Mouse (Mus musculus) forebrain, embryonic 15.5 days (tissue): Measurements from ENCODE around the gene Ttyh2. TPM values are rescaled to one million over a fixed set of nuclear protein-coding genes. Genes with fewer than 3 reads are reported as not detected.

Source experiments
- ATAC-seq: fragments of 200-750 bp; cut with Nextera tagmentation; replicated peaks from 2 replicates; pipeline ENCODE4 v1.8.0; 2017; ENCODE audit warnings: mild to moderate bottlenecking, moderate TSS enrichment, moderate library complexity
- H3K27ac ChIP-seq: fragments of 300-500 bp; sonication (generic); replicated peaks from 2 replicates; pipeline ENCODE4 v1.5.1; 2015; ENCODE audit warnings: mild to moderate bottlenecking, inconsistent platforms
- H3K27me3 ChIP-seq: fragments of 300-500 bp; sonication (generic); 2 replicates; pipeline ENCODE4 v1.6.1; 2015; ENCODE audit warnings: inconsistent platforms
- H3K36me3 ChIP-seq: fragments of 300-500 bp; sonication (generic); 2 replicates; pipeline ENCODE4 v1.6.1; 2015; ENCODE audit warnings: mild to moderate bottlenecking, inconsistent platforms
- H3K4me1 ChIP-seq: fragments of 300-500 bp; sonication (generic); 2 replicates; pipeline ENCODE4 v1.6.1; 2015; ENCODE audit warnings: inconsistent platforms
- H3K4me2 ChIP-seq: fragments of 300-500 bp; sonication (generic); replicated peaks from 2 replicates; pipeline ENCODE4 v1.6.1; 2015; ENCODE audit warnings: mild to moderate bottlenecking, inconsistent platforms
- H3K4me3 ChIP-seq: fragments of 300-500 bp; sonication (generic); 2 replicates; pipeline ENCODE4 v1.5.1; 2015; ENCODE audit warnings: mild to moderate bottlenecking, inconsistent platforms
- H3K9ac ChIP-seq: fragments of 300-500 bp; sonication (generic); replicated peaks from 2 replicates; pipeline ENCODE4 v1.6.1; 2015; ENCODE audit warnings: mild to moderate bottlenecking, inconsistent platforms
- H3K9me3 ChIP-seq: fragments of 300-500 bp; sonication (generic); 2 replicates; pipeline ENCODE4 v1.6.1; 2016; ENCODE audit warnings: inconsistent platforms
- WGBS: fragments of 180-500 bp; shearing (Covaris S2); methylation state at CpG from one replicate; pipeline ENCODE4 v1.1.7; 2015; ENCODE audit warnings: mixed read lengths; 5-methylcytosine and 5-hydroxymethylcytosine counted together
- polyA plus RNA-seq: library from polyadenylated mRNA; unstranded; fragments of >200 nt; fragmentation: Nextera tagmentation; extraction: Ambion mirVana; gene quantifications from 2 replicates; pipeline ENCODE4 v1.2.1, GENCODE M21; 2015

Gene Ttyh2
- 23.1 and 24.1 TPM in 2 replicates for polyA plus RNA-seq

DNA sequence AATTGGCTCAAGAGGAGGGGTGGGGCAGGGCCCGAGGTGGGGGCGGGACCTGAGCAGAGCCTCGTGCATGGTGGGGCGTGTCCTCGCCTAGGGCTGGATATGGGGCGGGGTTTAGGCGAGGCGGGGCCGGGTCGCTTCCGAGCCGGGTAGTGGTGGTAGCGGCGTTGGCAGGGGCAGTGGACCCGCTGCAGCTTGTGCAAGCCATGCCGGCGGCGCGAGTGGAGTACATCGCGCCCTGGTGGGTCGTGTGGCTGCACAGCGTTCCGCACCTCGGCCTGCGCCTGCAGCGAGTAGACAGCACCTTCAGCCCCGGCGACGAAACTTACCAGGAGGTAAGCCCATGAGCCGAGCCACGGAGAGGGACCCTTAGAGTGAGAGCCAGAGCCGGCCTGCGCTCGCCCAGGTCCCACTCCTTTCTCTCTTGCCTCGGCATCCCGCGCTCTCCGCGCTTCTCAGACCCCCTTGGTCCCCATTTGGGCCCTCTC is at the start of gene Ttyh2:
Gene Ttyh2, plus strand, starts transcription at position 91 of the 485 bp plus-strand sequence.
- Histone ChIP-seq H3K4me2 (peak within 1 kb of the TSS; percentile 82), H3K9me3 (no peaks in the 10 kb centered on the region), H3K27ac (peak within 1 kb of the TSS; percentile 32), H3K36me3 (peaks cover 34% of the 10 kb centered on the region), H3K9ac (peak within 1 kb of the TSS; percentile 59), H3K4me3 (peak within 1 kb of the TSS; percentile 58), H3K27me3 (no peaks in the 10 kb centered on the region), H3K4me1 (peaks cover 34% of the 10 kb centered on the region)
- 0% methylated on average over 40 of the region's 40 CpGs for WGBS
- ATAC-seq, result peak; percentile 71

- Histone ChIP-seq H3K4me1 (peaks cover 5% of the 10 kb centered on the region; the same call in 1 of the 2 replicates), H3K9me3 (no peaks in the 10 kb centered on the region), H3K27me3 (no peaks in the 10 kb centered on the region), H3K27ac (no peak overlapping the region), H3K4me3 (no peak overlapping the region), H3K4me2 (no peak overlapping the region), H3K9ac (no peak overlapping the region), H3K36me3 (no peaks in the 10 kb centered on the region)
- WGBS, result 32% methylated on average over 13 of the region's 13 CpGs
- ATAC-seq, result no peak
Observed at GRCm38 (mm10) chr11:114626071-114626690, 49.0 kb upstream of the Ttyh2 start.

DNA sequence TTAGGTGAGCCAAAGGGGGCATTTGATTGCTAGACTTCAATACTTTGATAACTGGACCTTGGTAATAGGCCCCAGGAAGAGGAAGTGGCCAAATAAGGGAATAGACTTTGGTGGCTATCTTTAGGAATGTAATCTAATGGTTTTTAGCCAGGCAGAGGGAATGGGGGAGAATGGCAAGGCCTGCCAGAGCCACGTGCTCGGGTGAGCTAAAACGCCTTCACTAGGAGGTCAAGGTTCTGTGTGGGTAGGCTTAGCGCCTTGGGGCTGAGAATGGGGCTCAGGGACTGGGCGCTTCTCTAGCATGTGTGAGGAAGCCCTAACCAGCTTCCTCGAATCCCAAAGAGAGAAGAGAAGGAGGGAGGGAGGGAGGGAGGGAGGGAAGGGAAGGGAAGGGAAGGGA is 48.2 kb upstream of the Ttyh2 start:
- no peaks in the 10 kb centered on the region for H3K36me3 ChIP-seq
- no peak overlapping the region for H3K27ac ChIP-seq
- peaks cover 7% of the 10 kb centered on the region; the same call in 1 of the 2 replicates for H3K4me1 ChIP-seq
- no peak overlapping the region for H3K4me2 ChIP-seq
- no peak overlapping the region for H3K4me3 ChIP-seq
- WGBS, result 81% methylated on average over 6 of the region's 6 CpGs
- no peaks in the 10 kb centered on the region for H3K9me3 ChIP-seq
- ATAC-seq, result no peak
- no peaks in the 10 kb centered on the region for H3K27me3 ChIP-seq
- H3K9ac ChIP-seq, result no peak overlapping the region

- Histone ChIP-seq H3K4me2 (no peak overlapping the region), H3K4me3 (no peak overlapping the region), H3K36me3 (no peaks in the 10 kb centered on the region), H3K27me3 (no peaks in the 10 kb centered on the region), H3K27ac (no peak overlapping the region), H3K9me3 (no peaks in the 10 kb centered on the region), H3K9ac (no peak overlapping the region), H3K4me1 (peaks cover 7% of the 10 kb centered on the region; the same call in 1 of the 2 replicates)
- WGBS, result 84% methylated on average over 12 of the region's 12 CpGs
- ATAC-seq, result no peak
Observed at GRCm38 (mm10) chr11:114628032-114628431, 47.2 kb upstream of the Ttyh2 start.

DNA sequence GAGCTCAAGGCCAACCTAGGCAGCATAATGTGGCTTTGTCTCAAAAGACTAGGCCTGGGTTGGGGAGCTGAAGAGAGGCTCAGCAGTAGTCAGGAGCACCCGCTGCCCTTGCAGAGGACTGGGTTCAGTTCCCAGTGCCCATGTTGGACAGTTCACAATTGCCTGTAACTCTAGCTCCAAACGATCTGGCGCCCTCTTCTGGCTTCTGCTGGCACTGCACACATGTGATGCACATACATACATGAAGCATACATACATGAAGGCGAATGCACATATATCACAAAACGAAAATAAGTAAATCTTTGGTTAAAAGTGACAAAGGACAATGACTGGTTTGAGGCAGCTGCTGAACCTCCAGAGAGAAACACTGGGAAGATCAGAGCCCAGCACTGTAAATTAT is 45.2 kb upstream of the Ttyh2 start:
- H3K4me2 ChIP-seq, result no peak overlapping the region
- no peak overlapping the region for H3K9ac ChIP-seq
- H3K4me1 ChIP-seq, result peaks cover 7% of the 10 kb centered on the region; the same call in 1 of the 2 replicates
- H3K27me3 ChIP-seq, result no peaks in the 10 kb centered on the region
- H3K9me3 ChIP-seq, result no peaks in the 10 kb centered on the region
- H3K4me3 ChIP-seq, result no peak overlapping the region
- H3K27ac ChIP-seq, result no peak overlapping the region
- 81% methylated on average over 5 of the region's 5 CpGs for WGBS
- H3K36me3 ChIP-seq, result no peaks in the 10 kb centered on the region
- no peak for ATAC-seq

DNA sequence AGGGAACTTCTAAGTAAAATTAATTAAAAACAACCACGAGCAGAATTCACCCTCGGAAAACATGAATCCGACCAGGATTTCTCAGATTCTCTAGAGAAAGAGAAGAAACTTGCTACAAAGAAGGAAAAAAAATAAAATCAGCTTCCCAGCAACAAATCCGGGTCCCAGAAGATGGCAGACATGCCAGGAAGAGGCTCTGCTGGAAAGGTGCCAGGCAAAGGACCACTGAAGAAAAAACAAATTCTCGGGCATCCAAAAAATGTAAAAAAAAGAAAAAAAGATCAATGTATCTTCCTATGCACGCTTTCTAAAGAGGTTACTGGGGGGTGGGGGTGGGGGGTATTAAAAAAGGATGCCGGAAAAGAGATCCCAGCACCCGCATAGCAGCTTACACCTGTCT is 43.0 kb upstream of the Ttyh2 start:
- WGBS, result 57% methylated on average over 8 of the region's 8 CpGs
- no peaks in the 10 kb centered on the region for H3K9me3 ChIP-seq
- no peak overlapping the region for H3K27ac ChIP-seq
- H3K27me3 ChIP-seq, result no peaks in the 10 kb centered on the region
- no peak overlapping the region for H3K4me2 ChIP-seq
- H3K4me3 ChIP-seq, result no peak overlapping the region
- ATAC-seq, result no peak
- H3K9ac ChIP-seq, result no peak overlapping the region
- peaks cover 12% of the 10 kb centered on the region for H3K4me1 ChIP-seq
- no peaks in the 10 kb centered on the region for H3K36me3 ChIP-seq

- 1% methylated on average over 6 of the region's 6 CpGs for WGBS
- ATAC-seq, result peak; percentile 66
- Histone ChIP-seq H3K4me3 (0 out of 2 replicates have a peak overlapping the region, but pooled peaks have one; percentile 9), H3K4me2 (peak overlapping the region; percentile 36), H3K9me3 (no peaks in the 10 kb centered on the region), H3K27me3 (peaks cover 6% of the 10 kb centered on the region; the same call in 1 of the 2 replicates), H3K9ac (no peak overlapping the region), H3K27ac (0 out of 2 replicates have a peak overlapping the region, but pooled peaks have one; percentile 27), H3K4me1 (peaks cover 31% of the 10 kb centered on the region), H3K36me3 (no peaks in the 10 kb centered on the region)
Observed at GRCm38 (mm10) chr11:114636292-114636691, 38.9 kb upstream of the Ttyh2 start.

GRCm38 (mm10) chr11:114636727-114637505 is 38.3 kb upstream of the Ttyh2 start:
- 48% methylated on average over 35 of the region's 35 CpGs for WGBS
- H3K9me3 ChIP-seq, result no peaks in the 10 kb centered on the region
- H3K9ac ChIP-seq, result no peak overlapping the region
- H3K4me3 ChIP-seq, result 0 out of 2 replicates have a peak overlapping the region, but pooled peaks have one; percentile 9
- H3K4me2 ChIP-seq, result peak overlapping the region; percentile 36
- peaks cover 6% of the 10 kb centered on the region; the same call in 1 of the 2 replicates for H3K27me3 ChIP-seq
- no peaks in the 10 kb centered on the region for H3K36me3 ChIP-seq
- H3K4me1 ChIP-seq, result peaks cover 30% of the 10 kb centered on the region
- ATAC-seq, result peak; percentile 79
- 0 out of 2 replicates have a peak overlapping the region, but pooled peaks have one; percentile 28 for H3K27ac ChIP-seq

DNA sequence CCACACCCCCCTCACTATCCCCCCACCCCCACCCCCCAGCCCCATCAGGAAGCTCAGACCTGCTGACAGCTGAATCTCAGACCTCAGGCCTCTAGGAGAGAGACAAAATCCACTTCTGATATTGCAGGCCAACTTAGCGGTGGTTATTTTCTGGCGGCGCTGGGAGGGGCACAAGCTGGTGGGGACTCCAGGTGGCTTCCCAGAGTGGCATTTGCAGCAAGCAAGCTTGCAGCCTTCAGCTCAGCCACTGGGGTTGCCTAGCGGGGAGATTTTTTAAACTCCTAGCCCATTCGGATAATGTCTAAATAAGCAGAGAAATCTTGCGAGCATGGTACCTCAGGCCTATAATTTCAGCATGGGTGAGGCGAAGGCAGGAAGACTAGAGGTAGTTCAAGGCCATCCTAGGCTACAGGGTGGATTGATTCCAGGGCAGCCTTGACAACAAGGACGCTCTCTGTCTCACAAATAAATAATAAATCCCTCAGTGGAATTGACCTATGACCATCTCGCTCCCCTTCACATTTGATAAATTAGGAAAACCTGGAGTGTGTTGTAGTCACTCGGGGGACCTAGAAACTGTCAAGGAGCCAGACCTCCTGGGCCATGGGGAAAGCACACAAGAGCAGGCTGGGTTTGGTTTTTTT is 36.5 kb upstream of the Ttyh2 start:
- Histone ChIP-seq H3K9ac (no peak overlapping the region), H3K27me3 (peaks cover 6% of the 10 kb centered on the region; the same call in 1 of the 2 replicates), H3K4me1 (peaks cover 33% of the 10 kb centered on the region), H3K4me3 (no peak overlapping the region), H3K27ac (no peak overlapping the region), H3K9me3 (no peaks in the 10 kb centered on the region), H3K4me2 (no peak overlapping the region), H3K36me3 (no peaks in the 10 kb centered on the region)
- no peak for ATAC-seq
- 60% methylated on average over 10 of the region's 10 CpGs for WGBS

- Histone ChIP-seq H3K27ac (no peak overlapping the region), H3K4me2 (no peak overlapping the region)
- WGBS, result 6% methylated on average over 19 of the region's 19 CpGs
Observed at GRCm38 (mm10) chr11:114639681-114640103, 35.5 kb upstream of the Ttyh2 start.

GRCm38 (mm10) chr11:114640658-114641057 is 34.6 kb upstream of the Ttyh2 start:
- Histone ChIP-seq H3K27me3 (peaks cover 6% of the 10 kb centered on the region; the same call in 1 of the 2 replicates), H3K4me3 (no peak overlapping the region), H3K4me1 (peaks cover 33% of the 10 kb centered on the region), H3K9ac (no peak overlapping the region), H3K27ac (no peak overlapping the region), H3K4me2 (no peak overlapping the region), H3K9me3 (no peaks in the 10 kb centered on the region), H3K36me3 (no peaks in the 10 kb centered on the region)
- ATAC-seq, result no peak
- WGBS, result 32% methylated on average over 6 of the region's 6 CpGs

More at GRCm38 (mm10) chr11:114639681-114640103, 35.5 kb upstream of the Ttyh2 start:
- H3K9ac ChIP-seq, result no peak overlapping the region
- no peak overlapping the region for H3K4me3 ChIP-seq
- peaks cover 6% of the 10 kb centered on the region; the same call in 1 of the 2 replicates for H3K27me3 ChIP-seq
- H3K36me3 ChIP-seq, result no peaks in the 10 kb centered on the region
- ATAC-seq, result no peak
- H3K4me1 ChIP-seq, result peaks cover 33% of the 10 kb centered on the region
- H3K9me3 ChIP-seq, result no peaks in the 10 kb centered on the region
